Mouse (Mus musculus) forebrain, embryonic 11.5 days (tissue): Measurements from ENCODE around the gene Pyy. TPM values are rescaled to one million over a fixed set of nuclear protein-coding genes. Genes with fewer than 3 reads are reported as not detected.

ENCODE experiments used
- ATAC-seq: fragments of 200-750 bp; cut with Nextera tagmentation; replicated peaks from 2 replicates; pipeline ENCODE4 v1.8.0; 2017; ENCODE audit warnings: moderate TSS enrichment; ENCODE audit not compliant: low FRiP score
- DNase-seq: peaks from one replicate; pipeline ENCODE4 v3.0.0-alpha.2; 2017; ENCODE audit warnings: low spot score
- H3K27ac ChIP-seq: fragments of 300-500 bp; sonication (generic); 2 replicates; pipeline ENCODE4 v1.5.1; 2014; ENCODE audit warnings: low read depth, low read length
- H3K27me3 ChIP-seq: fragments of 300-500 bp; sonication (generic); 2 replicates; pipeline ENCODE4 v1.6.1; 2014; ENCODE audit warnings: mild to moderate bottlenecking, low read length, mixed read lengths; ENCODE audit not compliant: control insufficient read depth, insufficient read depth
- H3K36me3 ChIP-seq: fragments of 300-500 bp; sonication (generic); 2 replicates; pipeline ENCODE4 v1.6.1; 2014; ENCODE audit warnings: mild to moderate bottlenecking, low read length, moderate library complexity, mixed read lengths; ENCODE audit not compliant: control insufficient read depth, insufficient read depth
- H3K4me1 ChIP-seq: fragments of 300-500 bp; sonication (generic); replicated peaks from 2 replicates; pipeline ENCODE4 v1.6.1; 2014; ENCODE audit warnings: low read length, mixed read lengths; ENCODE audit not compliant: control insufficient read depth, insufficient read depth
- H3K4me2 ChIP-seq: fragments of 300-500 bp; sonication (generic); 2 replicates; pipeline ENCODE4 v1.6.1; 2014; ENCODE audit warnings: low read depth, mild to moderate bottlenecking, low read length, moderate library complexity, mixed read lengths; ENCODE audit not compliant: severe bottlenecking
- H3K4me3 ChIP-seq: fragments of 300-500 bp; sonication (generic); 2 replicates; pipeline ENCODE4 v1.5.1; 2014; ENCODE audit warnings: low read depth, low read length
- H3K9ac ChIP-seq: fragments of 300-500 bp; sonication (generic); 2 replicates; pipeline ENCODE4 v1.6.1; 2014; ENCODE audit warnings: low read length
- H3K9me3 ChIP-seq: fragments of 300-500 bp; sonication (generic); 2 replicates; pipeline ENCODE4 v1.6.1; 2016; ENCODE audit warnings: low read length, mixed read lengths; ENCODE audit not compliant: control insufficient read depth
- WGBS: fragments of 180-500 bp; shearing (Covaris S2); extraction: QIAGEN DNeasy Blood & Tissue Kit; methylation state at CpG from one replicate; pipeline ENCODE4 v1.1.7; 2014; 5-methylcytosine and 5-hydroxymethylcytosine counted together
- polyA plus RNA-seq: library from polyadenylated mRNA; unstranded; fragments of >200 nt; fragmentation: Nextera tagmentation; extraction: Ambion mirVana; gene quantifications from 2 replicates; pipeline ENCODE4 v1.2.1, GENCODE M21; 2014

Gene Pyy
- polyA plus RNA-seq, 1 experiment from 2014 or later, result not detected

DNA sequence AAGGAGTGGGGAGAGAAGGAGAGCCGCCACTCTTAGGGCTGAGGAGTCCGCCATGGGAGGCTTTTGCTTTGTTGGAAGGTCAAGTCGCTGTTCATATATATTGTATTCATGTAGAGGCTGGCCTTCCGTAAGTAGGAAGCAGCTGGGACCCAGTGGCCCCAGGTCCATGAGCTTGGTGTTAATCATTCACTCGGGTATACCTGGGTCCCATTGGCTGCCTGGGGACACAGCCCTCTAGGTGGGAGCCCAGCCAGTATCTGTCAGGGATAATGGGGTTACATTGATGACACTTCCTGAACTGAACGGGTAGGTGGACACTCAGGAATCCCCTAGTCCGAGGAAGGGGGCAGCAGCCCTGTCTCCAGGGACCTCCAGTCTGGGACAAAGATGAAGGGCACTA is 34.7 kb upstream of the Pyy start:
- H3K27me3 ChIP-seq, result peaks cover 33% of the 10 kb centered on the region
- no peaks in the 10 kb centered on the region for H3K9me3 ChIP-seq
- H3K9ac ChIP-seq, result no peak overlapping the region
- H3K4me3 ChIP-seq, result no peak overlapping the region
- DNase-seq (no peak), ATAC-seq (no peak)
- H3K27ac ChIP-seq, result no peak overlapping the region
- no peaks in the 10 kb centered on the region for H3K36me3 ChIP-seq
- no peak overlapping the region for H3K4me2 ChIP-seq
- 76% methylated on average over 7 of the region's 7 CpGs for WGBS
- H3K4me1 ChIP-seq, result peaks cover 13% of the 10 kb centered on the region

DNA sequence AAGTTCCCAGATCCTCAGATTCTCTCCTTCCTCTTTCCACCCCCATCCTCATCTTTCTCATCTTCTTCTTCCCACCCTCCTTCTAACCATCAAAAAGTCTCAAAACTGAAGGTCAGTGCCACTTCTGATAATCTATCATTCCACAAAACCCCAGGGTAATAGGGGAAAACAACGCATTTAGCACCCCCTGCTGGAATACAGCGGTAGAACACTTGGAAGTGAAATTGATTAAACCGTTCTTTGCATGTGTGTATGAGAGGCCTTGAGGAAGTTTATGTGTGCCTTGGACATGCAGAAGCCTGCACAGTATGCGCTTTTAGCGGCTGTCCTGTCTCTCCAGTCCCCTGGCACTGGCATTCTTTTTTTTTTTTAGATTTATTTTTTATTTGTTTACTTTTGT is 32.9 kb upstream of the Pyy start:
- H3K4me2 ChIP-seq, result no peak overlapping the region
- H3K27ac ChIP-seq, result no peak overlapping the region
- peaks cover 15% of the 10 kb centered on the region for H3K27me3 ChIP-seq
- no peak overlapping the region for H3K9ac ChIP-seq
- H3K36me3 ChIP-seq, result no peaks in the 10 kb centered on the region
- H3K9me3 ChIP-seq, result no peaks in the 10 kb centered on the region
- peaks cover 6% of the 10 kb centered on the region; the same call in 1 of the 2 replicates for H3K4me1 ChIP-seq
- no peak overlapping the region for H3K4me3 ChIP-seq
- no peak for ATAC-seq
- WGBS, result 2% methylated on average over 5 of the region's 5 CpGs
- DNase-seq, result peak; percentile 83

DNA sequence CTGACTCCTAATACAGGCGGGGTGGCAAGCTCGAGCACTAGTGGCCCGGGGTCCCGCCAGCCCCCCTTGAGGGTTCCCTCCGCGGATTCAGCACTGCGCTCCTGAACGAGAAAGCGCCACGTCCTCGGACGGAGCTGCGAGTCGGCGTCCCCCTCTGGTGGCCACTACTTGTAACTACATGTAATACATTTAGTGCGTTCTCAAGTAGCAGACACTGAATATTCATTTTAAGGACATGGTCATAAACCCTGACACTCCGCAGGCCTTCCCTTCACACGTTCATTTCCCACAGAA is 30.8 kb upstream of the Pyy start:
- peak overlapping the region; percentile 17 for H3K4me3 ChIP-seq
- H3K9me3 ChIP-seq, result no peaks in the 10 kb centered on the region
- H3K4me2 ChIP-seq, result peak overlapping the region; percentile 57
- H3K36me3 ChIP-seq, result no peaks in the 10 kb centered on the region
- WGBS, result 1% methylated on average over 18 of the region's 18 CpGs
- H3K27me3 ChIP-seq, result no peaks in the 10 kb centered on the region; the same call in 1 of the 2 replicates
- ATAC-seq (no peak), DNase-seq (peak; percentile 87)
- H3K9ac ChIP-seq, result no peak overlapping the region
- no peak overlapping the region for H3K27ac ChIP-seq
- 0 out of 2 replicates have a peak, but pooled peaks cover 3% of the 10 kb centered on the region for H3K4me1 ChIP-seq

DNA sequence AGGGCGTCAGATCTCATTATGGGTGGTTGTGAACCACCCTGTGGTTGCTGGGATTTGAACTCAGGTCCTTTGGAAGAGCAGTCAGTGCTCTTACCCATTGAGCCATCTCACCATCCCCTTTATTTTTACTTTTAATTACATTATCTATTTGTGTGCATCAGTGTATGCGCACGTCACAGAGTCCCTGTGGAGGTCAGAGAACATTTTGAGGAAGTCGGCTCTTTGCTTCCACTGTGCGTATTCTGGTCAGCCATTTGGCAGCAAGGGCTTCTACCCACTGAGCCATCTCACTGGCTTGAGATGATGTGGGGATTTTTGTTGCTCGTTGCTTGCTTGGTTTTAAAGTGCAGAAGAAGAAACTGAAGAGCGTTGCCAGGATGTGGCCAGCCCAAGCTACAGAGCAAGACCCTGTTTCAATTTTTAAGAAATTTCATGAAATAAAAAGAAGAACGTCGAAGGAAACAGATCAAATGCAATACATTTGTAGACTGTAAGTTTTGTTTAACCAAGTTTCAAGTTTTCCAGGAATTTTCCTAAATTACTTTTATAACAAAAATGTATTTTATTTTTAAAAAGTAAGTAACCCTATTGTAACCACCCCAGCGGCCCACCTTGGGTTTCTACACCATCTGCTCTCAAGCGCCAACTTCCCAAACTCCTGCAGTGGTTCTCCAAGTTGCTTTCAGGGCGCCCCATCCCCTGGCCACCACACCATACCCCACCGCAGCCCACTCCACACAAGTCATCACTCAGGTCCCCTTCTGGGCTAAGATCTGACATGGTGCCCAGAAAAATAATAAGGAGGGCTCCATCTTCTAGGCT is 30.2 kb upstream of the Pyy start:
- no peak for ATAC-seq
- Histone ChIP-seq H3K36me3 (no peaks in the 10 kb centered on the region), H3K9me3 (no peaks in the 10 kb centered on the region), H3K4me2 (peak overlapping the region; percentile 57), H3K27me3 (no peaks in the 10 kb centered on the region; the same call in 1 of the 2 replicates), H3K9ac (no peak overlapping the region), H3K27ac (no peak overlapping the region), H3K4me3 (peak overlapping the region; percentile 17), H3K4me1 (0 out of 2 replicates have a peak, but pooled peaks cover 3% of the 10 kb centered on the region)
- DNase-seq, result no peak
- 45% methylated on average over 13 of the region's 13 CpGs for WGBS

DNA sequence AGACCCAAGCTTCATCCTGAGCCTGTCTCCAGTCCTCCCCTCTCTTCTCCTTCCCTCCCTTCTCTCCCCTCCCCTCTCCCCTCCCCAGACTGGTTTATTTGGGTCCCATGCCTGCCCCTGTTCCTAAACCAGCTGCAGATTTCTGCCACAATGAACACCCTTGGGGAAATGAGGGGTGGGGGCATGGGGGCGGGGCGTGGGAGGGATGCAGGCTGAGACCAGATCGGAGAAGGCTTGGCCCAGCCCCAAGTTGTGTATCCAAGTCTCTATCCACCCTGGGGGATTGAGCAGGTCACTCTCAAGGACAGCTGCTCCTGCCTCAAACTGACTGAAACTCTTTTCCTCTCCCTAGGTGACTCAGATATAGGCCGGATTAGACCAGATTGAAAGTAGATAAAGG is 26.9 kb upstream of the Pyy start:
- DNase-seq, result no peak

DNA sequence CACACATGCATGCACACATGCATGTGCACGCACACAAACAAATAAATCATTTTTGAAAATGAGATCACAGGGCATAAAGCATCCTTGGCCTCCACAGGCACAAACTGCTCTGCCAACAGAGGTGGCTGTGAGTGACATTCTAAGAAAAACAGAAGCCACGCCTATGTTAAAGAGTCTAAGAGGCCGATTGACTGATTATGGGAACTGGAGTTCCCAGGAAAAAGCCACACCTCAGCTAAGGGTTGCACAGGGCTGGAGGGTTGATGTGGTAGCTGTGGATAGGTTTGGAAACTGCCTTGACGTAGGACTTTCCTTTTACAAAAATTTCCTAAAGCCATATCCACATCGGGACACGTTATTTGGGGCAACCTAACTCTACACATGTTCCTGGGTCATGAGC is 9.8 kb upstream of the Pyy start:
- H3K4me2 ChIP-seq, result no peak overlapping the region
- 88% methylated on average over 6 of the region's 6 CpGs for WGBS

More for the DNA sequence above, 26.9 kb upstream of the Pyy start:
- no peaks in the 10 kb centered on the region; the same call in 1 of the 2 replicates for H3K27me3 ChIP-seq
- no peak overlapping the region for H3K9ac ChIP-seq
- ATAC-seq, result no peak
- H3K27ac ChIP-seq, result no peak overlapping the region
- 0 out of 2 replicates have a peak, but pooled peaks cover 3% of the 10 kb centered on the region for H3K4me1 ChIP-seq
- H3K9me3 ChIP-seq, result no peaks in the 10 kb centered on the region
- no peak overlapping the region for H3K4me2 ChIP-seq
- 18% methylated on average over 4 of the region's 4 CpGs for WGBS
- H3K36me3 ChIP-seq, result no peaks in the 10 kb centered on the region
- no peak overlapping the region for H3K4me3 ChIP-seq

DNA sequence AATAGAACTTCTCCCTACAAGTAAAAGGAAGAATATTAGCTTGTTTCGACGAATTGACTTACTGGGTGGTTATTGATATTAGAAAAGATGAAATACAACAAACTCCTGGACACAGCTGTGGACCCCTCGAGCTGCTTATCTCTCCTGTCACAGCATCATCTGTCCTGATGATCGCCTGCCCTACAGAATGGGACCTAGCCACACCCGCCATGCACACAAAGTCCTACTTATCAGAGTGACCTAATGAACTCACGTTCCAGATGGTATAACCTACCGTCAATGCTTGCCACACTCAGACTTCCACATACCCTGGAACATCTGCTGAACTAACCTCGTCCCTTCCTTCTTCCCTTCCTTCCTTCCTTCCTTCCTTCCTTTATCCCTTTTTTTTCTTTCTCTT is 8.6 kb upstream of the Pyy start:
- DNase-seq (no peak), ATAC-seq (no peak)
- Histone ChIP-seq H3K4me1 (no peaks in the 10 kb centered on the region), H3K4me3 (no peak overlapping the region), H3K9ac (no peak overlapping the region), H3K36me3 (no peaks in the 10 kb centered on the region), H3K4me2 (no peak overlapping the region), H3K27ac (no peak overlapping the region), H3K27me3 (no peaks in the 10 kb centered on the region), H3K9me3 (peaks cover 3% of the 10 kb centered on the region; the same call in 1 of the 2 replicates)
- 86% methylated on average over 8 of the region's 8 CpGs for WGBS

More for the DNA sequence above, 9.8 kb upstream of the Pyy start:
- ATAC-seq (no peak), DNase-seq (no peak)
- no peak overlapping the region for H3K9ac ChIP-seq
- peaks cover 3% of the 10 kb centered on the region; the same call in 1 of the 2 replicates for H3K9me3 ChIP-seq
- H3K27me3 ChIP-seq, result no peaks in the 10 kb centered on the region
- no peaks in the 10 kb centered on the region for H3K36me3 ChIP-seq
- H3K4me1 ChIP-seq, result no peaks in the 10 kb centered on the region
- no peak overlapping the region for H3K27ac ChIP-seq
- no peak overlapping the region for H3K4me3 ChIP-seq

DNA sequence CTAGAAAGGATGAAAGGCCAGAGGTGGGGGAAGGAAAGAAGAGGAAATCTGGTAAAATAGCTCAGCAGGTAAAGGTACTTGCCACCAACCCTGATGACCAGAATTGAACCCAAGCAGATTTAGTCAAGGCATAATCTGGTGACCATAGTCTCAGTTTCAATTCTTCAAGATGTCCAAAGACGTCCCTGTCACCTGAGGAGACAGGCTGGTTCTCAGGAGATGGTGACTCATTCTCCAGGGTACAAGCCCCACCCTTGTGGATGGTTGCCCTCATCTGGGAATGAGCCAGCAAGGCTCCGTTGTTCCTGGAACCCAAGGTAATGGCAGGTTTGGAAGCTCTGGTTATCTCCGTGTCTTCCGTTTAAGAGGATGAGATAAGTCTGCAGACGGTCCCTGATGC is 3.9 kb upstream of the Pyy start:
- 87% methylated on average over 5 of the region's 5 CpGs for WGBS
- H3K4me2 ChIP-seq, result no peak overlapping the region

DNA sequence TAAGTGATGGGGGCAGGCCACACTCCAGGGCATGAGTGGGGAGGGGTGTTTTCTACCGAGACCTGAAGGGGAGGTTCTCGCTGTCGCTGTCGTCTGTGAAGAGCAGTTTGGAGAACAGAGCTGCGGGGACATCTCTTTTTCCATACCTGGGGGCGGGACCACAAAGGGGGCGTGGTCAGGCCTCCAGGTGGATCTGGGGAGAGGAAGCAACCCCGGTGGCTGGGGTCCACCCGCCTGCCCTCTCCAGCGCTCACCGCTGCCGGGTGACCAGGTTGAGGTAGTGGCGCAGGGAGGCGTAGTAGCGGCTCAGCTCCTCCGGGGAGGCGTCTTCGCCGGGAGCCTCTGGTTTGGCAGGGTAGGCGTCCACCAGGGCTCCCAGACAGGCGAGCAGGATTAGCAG is 721 bp downstream of the Pyy start:
- no peaks in the 10 kb centered on the region; the same call in 1 of the 2 replicates for H3K4me1 ChIP-seq
- H3K9ac ChIP-seq, result no peak overlapping the region
- H3K4me2 ChIP-seq, result no peak overlapping the region
- ATAC-seq (no peak), DNase-seq (no peak)
- H3K36me3 ChIP-seq, result no peaks in the 10 kb centered on the region
- H3K27ac ChIP-seq, result no peak overlapping the region
- no peaks in the 10 kb centered on the region for H3K9me3 ChIP-seq
- peaks cover 44% of the 10 kb centered on the region for H3K27me3 ChIP-seq
- no peak overlapping the region for H3K4me3 ChIP-seq
- WGBS, result 3% methylated on average over 21 of the region's 21 CpGs

More for the DNA sequence above, 3.9 kb upstream of the Pyy start:
- H3K9ac ChIP-seq, result no peak overlapping the region
- no peak overlapping the region for H3K4me3 ChIP-seq
- DNase-seq (no peak), ATAC-seq (no peak)
- no peaks in the 10 kb centered on the region for H3K9me3 ChIP-seq
- peaks cover 25% of the 10 kb centered on the region for H3K27me3 ChIP-seq
- no peak overlapping the region for H3K27ac ChIP-seq
- no peaks in the 10 kb centered on the region for H3K4me1 ChIP-seq
- H3K36me3 ChIP-seq, result no peaks in the 10 kb centered on the region
